Mouse (Mus musculus): Measurements from ENCODE around the gene Ptgdr2.

Ptgdr2 gene

DNA sequence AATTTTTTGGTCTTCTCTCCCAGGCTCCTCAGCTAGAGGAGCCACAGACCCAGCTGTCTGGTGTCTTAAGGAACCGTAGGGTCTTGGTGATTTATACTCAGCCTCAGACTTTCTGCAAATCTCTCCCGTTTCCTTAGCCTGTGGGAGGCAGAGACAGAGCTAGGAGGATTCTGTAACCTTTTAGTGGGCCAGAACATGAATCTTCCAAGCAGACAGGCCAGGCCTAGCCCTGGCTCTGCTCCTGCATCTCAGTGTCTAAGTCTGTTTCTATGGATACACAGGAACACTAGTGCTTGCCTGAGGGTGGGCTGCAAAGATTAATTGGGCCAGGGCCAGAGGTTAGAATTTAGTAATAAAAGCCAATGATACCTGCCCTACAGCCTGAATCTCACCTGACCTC lies 36.2 kb downstream of the Ptgdr2 start:
- in situ Hi-C loops (cut with MboI, MseI), result no loop called here

- in situ Hi-C loops (cut with MboI, MseI), result no loop called here
These were observed 37.4 kb downstream of the Ptgdr2 start, which contains the start of gene Ms4a10 for GRCm38 (mm10) chr19:10974238-10974865. Ms4a10 (minus strand) TSS chr19:10974670.

- in situ Hi-C loops (cut with MboI, MseI), result no loop called here
These were observed 38.2 kb downstream of the Ptgdr2 start for GRCm38 (mm10) chr19:10975187-10975586.

GRCm38 (mm10) chr19:10976318-10976717 lies 39.4 kb downstream of the Ptgdr2 start:
- in situ Hi-C loops (cut with MboI, MseI), result no loop called here

- in situ Hi-C loops (cut with MboI, MseI), result no loop called here
These were observed 42.5 kb downstream of the Ptgdr2 start for GRCm38 (mm10) chr19:10979184-10980168.

- in situ Hi-C loops (cut with MboI, MseI), result no loop called here
These were observed 43.2 kb downstream of the Ptgdr2 start for GRCm38 (mm10) chr19:10980210-10980609.

DNA sequence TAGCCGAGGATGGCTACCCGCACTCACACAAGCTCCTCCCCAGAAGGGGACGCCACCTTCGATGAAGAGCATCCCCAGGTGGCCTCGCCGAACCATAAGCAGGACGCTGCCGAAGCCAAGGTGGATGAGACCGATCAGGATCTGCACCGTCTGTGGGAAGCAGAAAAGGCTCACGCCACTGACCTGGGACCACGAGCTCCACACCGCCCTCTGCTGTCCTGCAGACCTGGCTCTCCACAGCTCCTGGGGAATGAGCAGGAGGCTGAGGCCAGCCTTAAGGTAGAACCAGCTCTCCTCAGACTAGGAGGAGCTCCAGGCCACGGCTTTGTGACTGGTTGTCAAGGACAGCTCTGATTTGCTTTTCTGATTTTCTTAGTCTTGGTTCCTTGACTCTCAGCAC lies 46.2 kb downstream of the Ptgdr2 start:
- in situ Hi-C loops (cut with MboI, MseI), result no loop called here

GRCm38 (mm10) chr19:10984551-10984950 lies 47.6 kb downstream of the Ptgdr2 start:
- in situ Hi-C loops (cut with MboI, MseI), result no loop called here

DNA sequence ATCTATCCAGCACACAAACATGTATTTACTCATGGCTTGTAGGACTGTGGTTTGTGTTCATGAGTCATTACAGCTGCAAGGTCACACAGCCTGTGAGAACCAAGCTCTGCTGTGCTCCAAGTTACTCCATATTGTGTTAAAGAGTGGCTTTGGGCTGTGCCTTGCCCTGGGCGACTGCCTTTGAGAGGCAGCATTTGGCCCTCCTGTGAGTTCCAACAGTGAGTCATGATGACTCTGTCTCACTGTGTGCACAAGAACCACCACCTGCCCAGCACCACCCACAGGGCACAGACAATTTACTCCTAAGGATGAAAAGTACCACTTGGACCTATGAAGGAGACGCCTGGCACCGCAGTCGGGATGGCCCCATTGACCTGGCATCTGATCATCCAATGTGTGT lies 48.9 kb downstream of the Ptgdr2 start:
- in situ Hi-C loops (cut with MboI, MseI), result no loop called here

DNA sequence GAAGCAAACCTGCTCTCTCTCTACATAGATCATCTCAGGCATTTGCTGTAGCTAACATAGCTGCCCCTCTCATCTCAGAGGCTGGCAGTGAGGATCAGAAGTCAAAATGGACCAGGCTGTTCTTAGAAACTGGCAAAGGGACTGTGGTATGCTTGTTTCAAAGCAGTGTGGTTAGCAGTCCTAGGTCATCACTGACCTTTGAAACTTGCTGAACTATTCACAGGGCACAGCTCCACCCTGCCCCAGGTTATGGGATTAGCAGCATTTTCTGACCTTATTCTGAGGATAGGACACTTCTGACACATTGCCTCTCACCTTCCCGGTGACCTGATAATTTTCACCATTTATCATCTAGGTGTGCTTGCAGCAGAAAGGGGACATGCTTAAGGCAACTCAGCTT lies 51.6 kb downstream of the Ptgdr2 start:
- in situ Hi-C loops (cut with MboI, MseI), result no loop called here

DNA sequence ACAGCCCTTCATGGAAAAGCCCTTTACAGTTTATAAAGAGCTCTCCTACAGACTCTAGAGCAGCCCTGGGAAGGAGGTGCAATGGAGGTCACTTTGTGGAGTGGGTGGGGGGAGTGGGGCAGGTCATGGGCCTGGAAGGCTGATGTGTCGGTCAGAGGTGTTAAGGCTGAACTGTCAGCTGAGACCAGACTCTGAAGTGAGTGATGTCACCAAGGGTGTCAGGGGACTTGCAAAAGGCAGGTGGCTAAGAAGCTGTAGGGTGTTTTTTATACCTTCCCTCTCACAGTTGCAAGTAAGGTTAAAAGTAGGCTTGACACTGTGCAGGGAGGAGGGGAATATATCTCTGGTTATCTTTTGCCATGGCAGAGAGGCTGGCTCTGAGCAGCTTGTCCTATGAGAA lies 53.8 kb downstream of the Ptgdr2 start:
- in situ Hi-C loops (cut with MboI, MseI), result no loop called here

- in situ Hi-C loops (cut with MboI, MseI), result no loop called here
These were observed 55.0 kb downstream of the Ptgdr2 start for GRCm38 (mm10) chr19:10991911-10992310.

Data from T-helper 17 cell (primary cell).